Mouse (Mus musculus) T-helper 17 cell (primary cell): ENCODE data around the gene Gm10837.

ENCODE experiments used
- in situ Hi-C, 2 experiments: fragments of 300-600 bp; cut with MboI, MseI; formaldehyde crosslinking; loops; 1 replicate in 1 of 2; 2 replicates in 1 of 2; pipeline ENCODE4 v1.15.1; 2025; ENCODE audit warnings: high pct_unique_total_duplicates in 2 of 2

Gm10837 gene

DNA sequence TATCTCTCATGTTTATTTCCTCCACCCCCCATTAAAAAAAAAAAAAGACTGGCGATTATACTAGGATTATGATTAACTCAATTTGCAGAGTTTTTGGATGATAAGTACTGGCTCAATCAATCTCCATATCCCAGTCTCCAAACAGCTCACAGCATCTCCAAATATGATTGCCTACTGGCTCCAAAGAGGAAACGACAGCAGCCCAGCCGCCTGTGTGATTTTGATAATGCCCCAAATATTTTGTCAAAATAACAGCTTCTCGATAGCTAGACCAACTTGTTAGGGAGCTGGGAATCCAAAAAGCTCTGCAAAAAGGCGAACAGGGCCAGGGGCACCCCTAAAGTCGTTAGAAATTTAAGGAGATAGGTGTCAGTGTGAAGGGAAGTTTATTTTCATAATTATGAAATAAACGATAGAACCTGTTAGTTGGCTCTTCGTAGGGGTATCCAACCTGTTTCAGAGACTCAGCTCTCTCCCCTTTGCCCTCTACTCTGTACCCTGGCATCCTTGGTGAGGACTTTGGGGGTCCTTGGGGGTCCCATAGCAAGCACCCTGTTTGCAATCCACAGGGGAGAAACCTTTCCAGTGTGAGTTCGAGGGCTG is 12.3 kb upstream of the Gm10837 start:
- in situ Hi-C loops: loop anchor here in 1 of 2 experiments (10.0 kb wide), 1 partner anchor 463 kb away; no protein-coding TSS in a partner anchor

DNA sequence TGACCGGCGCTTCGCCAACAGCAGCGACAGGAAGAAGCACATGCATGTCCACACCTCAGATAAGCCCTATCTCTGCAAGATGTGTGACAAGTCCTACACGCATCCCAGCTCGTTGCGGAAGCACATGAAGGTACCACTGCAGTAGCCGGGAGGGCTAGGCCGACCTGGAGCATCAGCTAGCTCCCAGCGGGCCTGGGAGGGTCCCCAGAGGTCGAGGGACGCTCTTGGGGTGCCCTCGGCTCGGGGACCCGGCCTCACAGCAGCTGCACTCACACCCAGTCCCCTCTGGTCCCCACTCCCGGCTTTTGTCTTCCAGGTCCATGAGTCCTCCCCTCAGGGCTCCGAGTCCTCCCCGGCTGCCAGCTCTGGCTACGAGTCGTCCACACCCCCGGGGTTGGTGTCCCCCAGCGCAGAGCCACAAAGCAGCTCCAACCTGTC is 11.8 kb upstream of the Gm10837 start:
- in situ Hi-C loops: loop anchor here in 1 of 2 experiments (10.0 kb wide), 1 partner anchor 464 kb away; no protein-coding TSS in a partner anchor

DNA sequence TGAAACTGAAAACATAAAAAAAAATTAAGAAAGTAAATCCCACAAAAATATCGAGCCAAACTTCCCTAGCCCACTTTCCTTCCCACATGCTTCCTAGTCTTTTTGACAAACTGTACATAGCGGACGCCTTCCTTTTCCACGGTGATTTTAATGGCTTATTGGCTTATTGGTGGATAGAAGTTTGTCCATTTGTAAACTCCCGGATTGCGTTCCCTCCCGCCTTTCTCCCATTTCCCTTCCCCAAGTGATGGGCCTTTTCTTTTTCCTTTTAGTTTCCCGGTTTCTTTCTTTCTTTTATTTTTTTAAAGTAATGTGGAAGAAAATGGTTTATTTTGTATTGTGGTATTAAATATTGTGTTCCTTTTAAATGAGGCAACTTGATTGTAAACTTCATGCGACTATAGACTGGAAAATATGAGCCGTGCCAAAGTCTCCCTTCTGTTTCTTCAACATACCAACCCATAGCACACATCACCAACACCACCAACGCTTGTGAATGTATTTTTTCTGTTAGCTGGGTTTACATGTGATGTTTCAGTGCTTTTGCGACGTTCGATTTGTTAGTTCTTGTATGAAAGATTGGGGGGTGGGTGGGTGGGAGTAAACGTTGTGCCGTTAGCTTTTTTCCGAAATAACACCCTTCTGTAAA is 10.8 kb upstream of the Gm10837 start:
- in situ Hi-C loops: loop anchor here (5.0 to 10.0 kb wide), 2 partner anchors 465 to 513 kb away; no protein-coding TSS in a partner anchor

DNA sequence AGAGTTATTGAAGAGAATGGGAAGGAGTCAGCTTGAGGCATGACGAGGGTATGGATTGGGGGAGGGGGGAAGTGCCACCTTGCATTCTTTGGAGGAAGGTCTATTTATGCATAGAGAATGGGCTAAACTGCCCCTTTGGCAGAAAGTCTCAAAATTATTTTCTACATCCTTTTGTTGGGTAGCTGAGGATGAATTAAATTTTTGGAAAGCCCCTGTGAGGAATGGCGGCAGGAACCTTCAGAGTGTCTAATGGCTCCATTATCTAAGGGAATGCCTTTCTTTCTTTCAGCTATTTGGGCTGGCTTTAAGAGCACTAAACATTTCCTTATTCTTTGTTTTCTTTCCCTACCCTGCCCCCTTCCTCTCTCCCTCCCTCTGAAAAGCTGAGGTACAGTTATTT is 10.0 kb upstream of the Gm10837 start:
- in situ Hi-C loops: loop anchor here in 1 of 2 experiments (5.0 kb wide), 1 partner anchor 512 kb away; no protein-coding TSS in a partner anchor

DNA sequence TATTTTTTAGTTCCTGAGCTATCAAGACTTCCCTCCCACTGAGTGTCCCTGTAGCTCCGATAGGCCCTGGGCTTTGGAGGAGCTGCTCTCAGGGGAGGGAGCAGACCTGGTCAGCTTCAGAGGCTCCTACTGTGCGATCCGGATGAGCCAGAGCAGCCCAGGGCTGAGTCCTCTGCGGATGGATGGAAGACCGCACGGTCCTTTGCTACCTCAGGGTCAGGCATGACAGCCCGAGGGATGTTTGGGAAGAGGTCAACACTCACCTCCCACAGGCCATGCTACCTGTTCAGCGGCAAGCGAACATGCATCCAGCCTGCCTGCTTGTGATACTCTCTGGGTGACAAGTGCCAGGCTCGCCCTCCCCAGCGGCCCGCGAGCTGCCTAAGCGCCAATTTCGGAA is 9.2 kb upstream of the Gm10837 start:
- in situ Hi-C loops: loop anchor here in 1 of 2 experiments (5.0 kb wide), 1 partner anchor 511 kb away; no protein-coding TSS in a partner anchor

DNA sequence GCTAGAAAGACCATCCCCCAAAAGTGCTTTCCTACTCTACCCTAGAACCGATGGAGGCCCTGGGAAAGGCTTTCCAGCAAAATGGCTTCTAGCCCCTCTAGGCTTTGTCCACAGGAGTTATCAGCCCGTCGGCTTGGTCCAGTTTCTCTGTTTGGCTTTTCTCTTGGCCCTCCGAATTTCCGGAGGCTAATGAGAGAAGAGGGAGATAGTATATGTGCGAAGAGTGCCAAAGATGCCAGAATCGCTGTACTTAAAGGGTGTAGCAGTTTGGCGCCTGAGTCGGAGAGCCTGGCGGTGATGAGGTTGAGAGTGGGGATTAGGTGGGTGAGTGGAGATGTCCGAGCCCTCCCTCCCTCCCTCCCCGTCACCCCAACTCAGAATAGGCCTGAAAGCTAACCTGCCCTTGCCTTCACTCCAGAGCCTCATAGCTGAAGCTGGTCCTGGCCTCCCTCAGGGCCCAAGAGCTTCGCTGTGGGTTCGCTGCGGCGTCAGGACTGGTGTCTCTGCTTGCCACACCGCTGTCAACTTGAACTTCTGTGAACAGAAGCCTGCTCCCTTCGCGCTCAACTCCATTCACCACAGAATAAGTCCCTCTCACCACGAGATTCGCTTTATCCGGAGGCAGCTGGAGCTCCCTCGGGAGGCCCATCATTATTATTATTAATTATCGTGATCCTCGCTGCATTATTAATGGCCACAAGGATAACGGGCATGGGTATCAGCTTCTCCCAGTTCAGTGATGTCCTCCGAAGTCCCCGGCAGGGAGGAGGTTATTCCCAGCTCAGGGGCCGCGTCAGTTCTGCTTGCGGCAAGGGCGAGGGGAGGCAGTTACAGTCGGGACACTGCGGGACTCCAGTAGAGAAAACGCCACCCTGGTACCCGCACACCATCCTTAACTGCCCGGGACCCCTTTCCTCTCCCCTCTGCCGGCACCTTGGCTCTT is 8.0 kb upstream of the Gm10837 start:
- in situ Hi-C loops: loop anchor here in 1 of 2 experiments (5.0 kb wide), 1 partner anchor 510 kb away; no protein-coding TSS in a partner anchor

DNA sequence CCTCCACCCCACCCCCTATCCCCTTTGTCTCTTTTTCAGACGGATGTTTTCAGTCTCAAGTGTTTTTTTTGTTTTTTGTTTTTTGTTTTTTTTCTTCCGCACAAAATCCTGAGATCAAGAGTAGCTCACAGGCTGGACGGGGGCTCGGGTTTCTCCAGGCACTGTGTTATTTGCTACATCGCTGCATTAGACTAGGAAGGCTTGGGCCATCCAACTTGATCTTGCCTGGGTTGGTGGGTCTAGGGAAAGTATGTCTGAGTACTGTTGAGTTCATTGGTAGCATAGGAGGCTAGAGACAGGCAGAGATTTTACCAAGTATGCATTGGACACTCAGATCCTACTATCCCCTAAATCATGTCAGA is 7.4 kb upstream of the Gm10837 start:
- in situ Hi-C loops: loop anchor here in 1 of 2 experiments (5.0 kb wide), 1 partner anchor 509 kb away; no protein-coding TSS in a partner anchor

DNA sequence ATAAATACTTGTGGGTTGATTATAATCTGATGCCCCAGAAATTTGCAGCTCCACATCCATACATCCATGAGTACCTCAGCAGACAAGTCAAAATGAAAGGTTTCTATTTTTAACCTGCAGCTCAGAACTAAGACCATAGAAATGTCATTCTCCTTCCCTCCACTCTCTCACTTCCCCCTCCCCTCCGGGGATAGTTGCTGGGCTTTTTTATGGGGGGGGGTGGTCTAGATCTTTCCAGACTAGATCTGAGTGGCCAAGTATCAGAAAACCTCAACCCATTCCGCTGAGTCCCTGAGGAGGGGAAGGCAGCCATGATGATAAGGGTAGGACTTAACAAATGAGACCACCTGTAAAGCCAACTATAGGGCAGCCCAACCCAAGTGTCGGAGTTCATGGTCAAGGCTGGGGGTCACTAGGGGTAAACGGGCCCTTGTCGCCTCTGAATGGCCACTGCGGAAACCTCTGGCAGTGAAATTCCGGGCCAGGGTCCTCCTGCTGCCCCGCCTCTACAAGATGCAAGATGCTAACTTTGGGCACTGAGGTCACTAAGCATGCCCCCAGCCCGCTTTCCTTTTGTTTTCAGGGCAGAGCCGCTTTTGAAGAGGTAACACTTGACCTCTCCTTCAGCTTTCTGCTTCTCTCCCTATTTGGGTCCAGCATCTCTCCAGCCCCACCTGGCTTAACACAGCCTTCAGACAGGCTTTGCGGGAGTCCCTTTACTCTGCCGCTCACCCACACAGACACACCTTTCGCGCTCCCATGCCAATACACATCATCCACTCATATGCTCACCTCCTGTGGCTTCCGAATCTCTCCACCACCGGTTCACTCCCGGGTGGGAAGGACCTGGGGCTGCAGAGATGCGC is 6.6 kb upstream of the Gm10837 start:
- in situ Hi-C loops: loop anchor here in 1 of 2 experiments (5.0 kb wide), 1 partner anchor 509 kb away; no protein-coding TSS in a partner anchor

DNA sequence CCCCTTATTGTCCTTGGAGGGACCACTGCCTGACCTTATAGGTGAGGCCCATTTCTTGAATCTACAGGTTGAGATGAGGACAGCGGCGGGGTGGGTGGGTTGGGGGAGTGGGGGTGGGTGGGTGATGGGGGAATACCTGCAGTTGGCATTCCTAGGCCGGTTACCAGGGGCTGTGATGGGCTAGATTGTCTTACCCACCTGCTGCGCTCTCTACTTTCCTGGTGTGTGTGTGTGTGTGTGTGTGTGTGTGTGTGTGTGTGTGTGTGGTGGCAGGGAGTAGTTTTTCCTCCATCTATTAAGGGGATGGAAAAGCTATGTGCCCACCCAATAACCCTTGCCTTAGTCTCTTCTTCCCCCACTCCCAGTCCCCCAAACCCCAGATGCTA is 5.9 kb upstream of the Gm10837 start:
- in situ Hi-C loops: loop anchor here in 1 of 2 experiments (5.0 kb wide), 1 partner anchor 508 kb away; no protein-coding TSS in a partner anchor

DNA sequence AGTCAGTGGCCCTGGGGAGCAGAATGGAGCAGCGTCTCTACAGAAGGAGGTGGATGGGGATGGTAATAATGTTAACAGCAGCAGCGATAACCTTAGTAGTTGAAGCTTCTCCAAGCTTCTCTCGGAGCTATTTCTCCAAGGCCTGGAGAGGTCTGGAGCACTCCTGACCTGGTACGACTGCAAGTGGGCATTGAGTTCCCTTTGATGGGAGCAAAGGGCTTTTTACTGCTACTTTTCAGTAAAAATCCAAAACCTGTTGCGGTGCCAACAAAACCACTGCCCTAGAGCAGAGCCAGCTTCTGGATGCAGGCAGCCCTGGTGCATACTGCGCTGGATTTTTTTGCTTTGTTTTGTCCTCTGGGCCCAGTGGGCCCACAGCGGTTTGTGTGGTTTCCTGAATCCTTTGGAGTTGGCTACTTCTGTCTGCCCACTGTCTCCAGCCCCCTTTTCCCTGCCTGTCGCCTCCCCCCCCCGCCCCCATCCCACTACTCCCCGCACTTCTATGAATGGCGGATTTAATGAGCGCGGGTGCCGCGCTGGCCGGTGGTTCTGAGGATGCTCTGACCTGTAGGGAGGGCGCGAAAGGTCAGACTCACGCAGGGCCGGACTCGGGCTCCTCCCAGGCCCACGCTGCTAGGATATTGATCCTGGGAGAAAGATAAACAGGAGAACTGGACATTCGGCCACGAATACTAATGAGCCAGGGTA is 5.4 kb upstream of the Gm10837 start:
- in situ Hi-C loops: loop anchor here in 1 of 2 experiments (5.0 kb wide), 1 partner anchor 507 kb away; no protein-coding TSS in a partner anchor

DNA sequence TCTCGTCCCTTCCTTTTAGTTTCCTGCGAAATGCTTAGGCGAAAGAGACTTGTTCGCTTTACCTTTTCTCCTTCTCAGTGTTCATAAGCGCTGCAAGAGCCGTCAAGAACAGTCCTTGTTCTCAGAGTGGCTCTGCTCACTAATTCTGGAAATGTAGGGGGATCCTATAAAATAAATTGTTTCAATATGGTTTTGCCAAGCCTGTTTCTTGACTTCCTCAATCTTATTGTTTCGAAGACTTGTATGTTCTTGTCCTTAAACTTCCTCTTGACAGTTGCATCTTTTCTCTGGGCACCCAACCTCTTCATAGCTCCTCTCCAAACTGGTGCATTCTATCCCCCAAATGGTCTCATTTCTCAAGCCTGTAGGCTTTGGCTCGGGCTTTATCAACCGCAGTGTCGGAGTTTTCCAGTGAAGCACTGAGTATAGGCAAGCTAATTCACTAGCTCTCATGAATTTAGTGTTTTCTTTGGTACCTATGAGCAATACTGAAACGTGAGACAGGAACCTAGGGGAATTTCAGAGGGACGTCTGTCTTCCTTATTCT is 4.7 kb upstream of the Gm10837 start:
- in situ Hi-C loops: no loop called here

DNA sequence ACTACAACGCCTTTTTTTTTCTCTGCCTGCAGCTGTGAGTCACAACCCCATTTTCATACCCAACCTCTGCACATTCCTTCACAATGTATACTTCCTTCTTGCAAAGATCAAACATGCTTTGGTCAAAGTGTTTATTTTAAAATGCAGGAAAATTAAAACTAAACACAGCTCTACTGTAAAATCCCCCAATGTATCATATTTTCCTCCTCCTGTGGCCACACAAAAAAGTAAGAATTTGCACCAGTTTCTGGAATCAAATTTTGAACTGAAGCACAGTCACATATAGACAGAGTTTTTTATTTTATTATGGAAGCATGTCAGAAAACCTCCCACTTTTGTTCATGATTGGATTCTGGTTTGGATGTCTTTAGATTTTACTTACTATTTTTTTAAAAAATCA is 3.8 kb upstream of the Gm10837 start:
- in situ Hi-C loops: no loop called here

DNA sequence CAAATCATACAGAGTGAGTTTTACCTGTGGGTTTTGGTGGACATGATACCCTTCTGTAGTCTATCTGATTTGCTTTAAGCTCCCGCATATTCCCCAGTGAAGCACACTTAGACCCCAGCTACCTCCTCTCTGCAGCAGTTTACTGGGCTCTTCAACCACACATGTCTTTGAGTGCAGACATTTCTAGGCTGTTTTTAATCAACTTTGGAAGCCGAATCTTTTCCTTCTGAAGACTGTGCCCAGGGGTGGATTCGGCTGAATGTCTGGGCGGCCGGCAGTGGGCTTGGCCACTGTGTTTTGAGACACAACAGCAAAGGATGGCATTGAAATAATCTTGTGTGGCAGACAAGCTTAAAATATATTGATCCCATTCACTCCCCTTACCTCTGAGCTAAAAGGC is 3.0 kb upstream of the Gm10837 start:
- in situ Hi-C loops: no loop called here

DNA sequence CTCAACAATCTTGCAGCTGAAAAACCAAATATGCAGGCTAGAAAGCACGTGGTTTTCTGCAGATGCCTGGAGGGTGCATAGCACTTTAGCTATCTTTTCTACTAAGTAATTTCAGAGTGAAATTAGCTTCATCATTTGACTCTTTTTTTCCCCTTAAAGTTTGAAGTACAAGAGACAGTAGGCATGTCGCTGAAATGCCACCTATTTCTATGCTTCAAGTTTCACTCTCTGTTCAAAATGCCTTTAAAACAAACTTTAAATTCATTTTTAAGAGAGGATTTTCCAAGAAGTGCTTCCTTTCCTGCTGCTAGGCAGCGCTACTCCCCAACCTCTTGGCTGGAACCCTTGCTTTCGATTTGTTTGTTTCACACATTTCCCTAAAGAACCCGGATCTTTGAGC is 1.3 kb upstream of the Gm10837 start:
- in situ Hi-C loops: no loop called here

DNA sequence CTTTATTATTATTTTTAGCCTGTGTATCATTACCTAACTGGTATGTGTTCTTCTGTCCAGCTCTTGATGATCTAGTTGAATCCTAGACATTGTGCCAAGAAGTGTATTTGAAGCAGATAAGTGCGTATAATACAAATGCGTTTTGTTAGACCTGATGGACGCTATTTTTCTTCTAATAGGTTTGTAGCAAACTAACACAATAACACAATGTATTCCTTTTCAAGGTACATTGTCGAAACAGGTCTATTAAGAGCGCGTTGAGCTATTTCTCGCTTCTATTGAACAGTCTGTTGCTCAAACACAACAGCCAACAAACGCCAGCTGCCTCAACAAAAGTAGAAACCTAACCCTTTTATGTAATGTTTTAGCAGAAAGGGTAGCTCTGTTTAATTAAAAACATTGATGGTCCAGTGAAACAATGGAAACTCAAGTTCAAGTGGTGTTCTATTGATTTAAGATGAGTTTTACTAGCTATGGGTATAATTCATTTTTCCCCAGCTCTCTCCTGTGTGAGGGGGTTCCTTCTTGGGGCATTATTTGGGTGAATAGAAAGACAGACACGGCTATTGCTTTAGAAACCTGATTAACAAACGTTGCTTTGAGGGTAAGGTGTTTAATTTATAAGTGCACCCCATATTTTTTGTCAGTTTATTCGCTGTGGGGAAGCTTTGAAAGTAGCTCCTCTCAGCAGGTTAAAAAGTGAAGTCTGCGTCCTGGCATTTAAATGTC is 536 bp upstream of the Gm10837 start:
- in situ Hi-C loops: no loop called here

DNA sequence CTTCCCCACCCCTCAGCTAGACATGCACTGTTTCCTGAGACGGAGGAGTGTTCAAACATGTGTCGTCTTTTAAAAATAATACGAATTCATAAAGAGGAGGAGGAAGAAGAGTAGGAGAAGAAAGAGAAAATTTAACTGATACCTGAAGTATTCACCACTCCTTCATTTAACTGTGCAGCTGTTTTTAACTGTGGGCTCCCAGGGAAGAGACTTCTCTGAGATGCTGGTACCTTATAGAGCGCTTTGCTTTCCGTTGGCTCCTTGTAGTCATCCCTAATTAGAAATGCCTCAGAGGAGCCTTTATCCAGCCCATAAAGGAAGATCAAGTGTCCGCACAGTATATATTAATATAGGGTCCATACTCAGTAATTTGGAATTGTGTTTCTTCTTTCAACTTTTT is 1.1 kb downstream of the Gm10837 start:
- in situ Hi-C loops: no loop called here

DNA sequence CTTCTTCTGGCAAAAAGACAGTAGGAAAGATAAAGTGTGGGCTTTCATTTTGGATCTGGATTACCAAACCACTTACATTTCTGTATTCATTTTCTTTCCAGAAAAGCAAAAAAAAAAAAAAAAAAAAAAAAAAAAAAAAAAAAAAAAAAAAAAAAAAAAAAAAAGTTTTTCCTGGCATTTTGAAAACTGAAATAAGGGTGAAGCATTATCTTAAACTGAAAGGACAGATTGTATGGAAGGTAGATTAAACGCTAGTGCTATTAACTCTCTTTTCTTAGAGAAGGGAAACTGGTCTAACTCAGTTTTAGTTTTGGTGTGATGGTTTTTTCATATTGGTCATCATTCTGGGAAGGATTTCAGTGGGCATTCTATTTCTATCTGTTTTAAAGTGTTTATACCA is 1.6 kb downstream of the Gm10837 start:
- in situ Hi-C loops: no loop called here

DNA sequence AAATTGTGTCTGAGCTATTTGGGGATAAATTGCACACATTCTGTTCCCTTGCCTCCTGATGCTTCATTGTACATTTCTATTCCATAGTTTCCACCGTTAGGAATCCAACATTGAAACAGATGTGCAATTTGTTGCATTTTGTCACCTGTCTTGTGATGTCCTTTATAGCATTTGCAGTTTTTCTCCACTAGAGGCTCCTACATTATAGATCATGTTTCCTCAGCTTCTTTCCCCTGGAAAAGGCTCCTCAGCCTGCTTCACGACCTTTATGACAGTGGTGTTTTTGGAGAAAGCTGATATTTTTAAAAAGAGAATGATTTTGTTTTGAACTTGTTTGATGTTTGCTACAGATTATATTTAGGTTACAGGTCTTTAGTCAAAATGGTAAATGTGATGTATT is 18.7 kb downstream of the Gm10837 start:
- in situ Hi-C loops: loop anchor here in 1 of 2 experiments (10.0 kb wide), 1 partner anchor 366 kb away; no protein-coding TSS in a partner anchor

DNA sequence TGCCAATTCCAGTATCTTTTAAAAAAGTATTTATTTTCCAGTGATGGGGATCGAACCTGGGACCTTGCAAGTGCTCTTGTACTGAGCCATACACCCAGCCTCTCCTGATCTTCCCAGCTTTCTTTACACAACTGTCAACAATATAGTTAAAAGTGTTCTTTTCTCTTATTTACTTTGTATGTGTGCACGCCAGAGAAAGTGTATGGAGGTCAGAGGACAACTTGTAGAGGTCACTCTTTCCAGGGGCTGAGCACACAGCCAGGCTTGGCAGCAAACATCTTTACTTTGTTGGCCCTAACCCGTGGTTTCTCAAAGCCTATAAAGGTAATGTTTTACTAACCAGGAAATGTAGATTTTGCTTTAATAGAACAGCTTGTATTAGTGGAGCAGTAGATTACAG is 21.1 kb downstream of the Gm10837 start:
- in situ Hi-C loops: no loop called here
